Mouse (Mus musculus) myocyte (in vitro differentiated cells): ENCODE results near the gene Ralgapa2. TPM values are rescaled to one million over a fixed set of nuclear protein-coding genes. Genes with fewer than 3 reads are reported as not detected.

Experiments
- H3K27me3 ChIP-seq: one replicate; pipeline ENCODE4 v1.6.1; 2011; ENCODE audit not compliant: control insufficient read depth, insufficient read depth, insufficient read length
- H3K36me3 ChIP-seq: one replicate; pipeline ENCODE4 v1.6.1; 2011; ENCODE audit not compliant: control insufficient read depth, insufficient read depth
- H3K4me2 ChIP-seq: one replicate; pipeline ENCODE4 v1.6.1; 2011; ENCODE audit warnings: low read depth, control low read depth
- H3K4me3 ChIP-seq: one replicate; pipeline ENCODE4 v1.5.1; 2011; ENCODE audit warnings: mild to moderate bottlenecking, control low read depth, moderate library complexity
- H3K79me2 ChIP-seq: one replicate; pipeline ENCODE4 v1.6.1; 2011; ENCODE audit not compliant: control insufficient read depth, insufficient read depth
- H3ac ChIP-seq: one replicate; pipeline ENCODE4 v1.6.1; 2011; ENCODE audit not compliant: control insufficient read depth, insufficient read length
- CEBPB ChIP-seq: IDR thresholded peaks from 2 replicates; pipeline ENCODE4 v1.6.1; 2011; ENCODE audit warnings: mild to moderate bottlenecking, moderate library complexity; ENCODE audit not compliant: poor library complexity, insufficient read depth, severe bottlenecking
- E2F4 ChIP-seq: IDR thresholded peaks from one replicate; pipeline ENCODE4 v1.6.1; 2011; ENCODE audit warnings: mild to moderate bottlenecking, control low read depth, moderate library complexity; ENCODE audit not compliant: insufficient read depth
- MAX ChIP-seq: IDR thresholded peaks from one replicate; pipeline ENCODE4 v1.6.1; 2011; ENCODE audit warnings: low read depth, mild to moderate bottlenecking, control low read depth
- MYOD1 ChIP-seq, 3 experiments: IDR thresholded peaks; one replicate each; pipeline ENCODE4 v1.6.1; 2011; ENCODE audit warnings: control low read depth in 2 of 3, low read depth in 2 of 3, mild to moderate bottlenecking in 2 of 3, moderate library complexity in 1 of 3; ENCODE audit not compliant: insufficient read length in 2 of 3, control insufficient read depth in 1 of 3
- MYOG ChIP-seq, 3 experiments: IDR thresholded peaks; one replicate each; pipeline ENCODE4 v1.6.1; 2011; ENCODE audit warnings: control low read depth in 2 of 3, low read depth in 2 of 3, mild to moderate bottlenecking in 2 of 3; ENCODE audit not compliant: insufficient read length in 2 of 3, control insufficient read depth in 1 of 3, insufficient read depth in 1 of 3
- POLR2A ChIP-seq: IDR thresholded peaks from one replicate; pipeline ENCODE4 v1.6.1; 2011; ENCODE audit warnings: low read depth, mild to moderate bottlenecking, control low read depth, moderate library complexity; ENCODE audit not compliant: insufficient read length
- POLR2AphosphoS2 ChIP-seq: IDR thresholded peaks from one replicate; pipeline ENCODE4 v1.6.1; 2011; ENCODE audit warnings: low read depth, control low read depth; ENCODE audit not compliant: insufficient read length
- REST ChIP-seq: IDR thresholded peaks from one replicate; pipeline ENCODE4 v1.6.1; 2011; ENCODE audit warnings: mild to moderate bottlenecking, control low read depth, moderate library complexity; ENCODE audit not compliant: insufficient read depth, insufficient read length
- SRF ChIP-seq: IDR thresholded peaks from one replicate; pipeline ENCODE4 v1.6.1; 2011; ENCODE audit warnings: low read depth; ENCODE audit not compliant: control insufficient read depth, insufficient read length
- TCF12 ChIP-seq: IDR thresholded peaks from one replicate; pipeline ENCODE4 v1.6.1; 2011; ENCODE audit warnings: mild to moderate bottlenecking, control low read depth; ENCODE audit not compliant: poor library complexity, insufficient read depth, severe bottlenecking
- TCF3 ChIP-seq: IDR thresholded peaks from one replicate; pipeline ENCODE4 v1.6.1; 2011; ENCODE audit warnings: low read depth, control low read depth; ENCODE audit not compliant: insufficient read length
- USF1 ChIP-seq: IDR thresholded peaks from one replicate; pipeline ENCODE4 v1.6.1; 2011; ENCODE audit warnings: low read depth, mild to moderate bottlenecking, control low read depth, moderate library complexity
- polyA plus RNA-seq: library from polyadenylated mRNA; unstranded; fragments of >200 nt; fragmentation: generic; extraction: Trizol; gene quantifications from one replicate; pipeline ENCODE4 v1.2.1, GENCODE M21; 2012; ENCODE audit warnings: missing spikeins

Ralgapa2 gene
- polyA plus RNA-seq, 1 experiment, result 1.8 TPM

GRCm38 (mm10) chr2:146314751-146315150 is 197.4 kb downstream of the Ralgapa2 start:
- TF ChIP-seq USF1 (no peak), SRF (no peak)
- H3K79me2 ChIP-seq, result no peaks in the 10 kb centered on the region
- H3K36me3 ChIP-seq, result no peaks in the 10 kb centered on the region
- H3K4me2 ChIP-seq, result no peak overlapping the region
- no peak overlapping the region for H3K4me3 ChIP-seq
- H3K27me3 ChIP-seq, result no peaks in the 10 kb centered on the region
- no peak overlapping the region for H3ac ChIP-seq

DNA sequence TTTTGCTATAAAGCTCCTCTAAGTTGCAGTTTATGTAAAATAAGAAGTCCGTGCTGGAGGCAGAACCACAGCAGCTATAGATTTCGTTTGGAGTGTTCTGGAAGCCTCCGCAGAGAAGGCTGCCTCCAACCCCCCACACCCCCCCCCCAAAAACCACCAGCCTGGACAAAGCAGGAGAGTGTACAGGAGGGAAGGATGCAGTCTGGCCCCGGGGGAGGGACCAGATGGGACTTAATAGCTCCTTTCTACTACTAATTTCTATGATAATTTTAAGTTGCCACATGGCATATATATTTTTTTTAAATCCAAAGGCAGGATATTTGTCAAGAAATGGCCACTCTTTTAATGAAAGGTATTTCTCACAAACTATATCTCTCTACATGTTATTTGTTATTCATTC is 198.3 kb downstream of the Ralgapa2 start:
- Histone ChIP-seq H3K36me3 (no peaks in the 10 kb centered on the region), H3K4me2 (no peak overlapping the region), H3K4me3 (no peak overlapping the region), H3K79me2 (no peaks in the 10 kb centered on the region), H3ac (no peak overlapping the region), H3K27me3 (no peaks in the 10 kb centered on the region)
- TF ChIP-seq POLR2AphosphoS2, result no peak
- TF ChIP-seq MYOD1 (IDR thresholded peaks at IDR 0.05; ENCODE audit: control insufficient read depth in 1 of 3, insufficient read length in 2 of 3, low read depth in 2 of 3), result no peak
- TF ChIP-seq TCF12, result no peak
- TF ChIP-seq MYOG (IDR thresholded peaks at IDR 0.05; ENCODE audit: control insufficient read depth in 1 of 3, insufficient read depth in 1 of 3, insufficient read length in 2 of 3, low read depth in 2 of 3), result no peak
- TF ChIP-seq TCF3, result no peak

GRCm38 (mm10) chr2:146310760-146311159 is 201.4 kb downstream of the Ralgapa2 start:
- TF ChIP-seq POLR2AphosphoS2 (no peak), MAX (no peak), E2F4 (no peak), MYOD1 (IDR thresholded peaks at IDR 0.05; ENCODE audit: control insufficient read depth in 1 of 3, insufficient read length in 2 of 3, low read depth in 2 of 3) (no peak), CEBPB (no peak), USF1 (no peak), MYOG (IDR thresholded peaks at IDR 0.05; ENCODE audit: control insufficient read depth in 1 of 3, insufficient read depth in 1 of 3, insufficient read length in 2 of 3, low read depth in 2 of 3) (no peak), SRF (no peak), TCF3 (no peak), TCF12 (no peak), POLR2A (no peak), REST (no peak)
- Histone ChIP-seq H3K27me3 (no peaks in the 10 kb centered on the region), H3ac (no peak overlapping the region), H3K36me3 (no peaks in the 10 kb centered on the region), H3K4me3 (no peak overlapping the region), H3K79me2 (no peaks in the 10 kb centered on the region), H3K4me2 (no peak overlapping the region)

- no peak overlapping the region for H3ac ChIP-seq
- H3K36me3 ChIP-seq, result no peaks in the 10 kb centered on the region
- no peak for TF ChIP-seq MYOG (IDR thresholded peaks at IDR 0.05; ENCODE audit: control insufficient read depth in 1 of 3, insufficient read depth in 1 of 3, insufficient read length in 2 of 3, low read depth in 2 of 3)
- TF ChIP-seq TCF3, result no peak
- TF ChIP-seq TCF12, result no peak
- TF ChIP-seq MAX, result no peak
- no peak for TF ChIP-seq E2F4
- TF ChIP-seq POLR2AphosphoS2, result no peak
- no peak for TF ChIP-seq CEBPB
- no peak for TF ChIP-seq MYOD1 (IDR thresholded peaks at IDR 0.05; ENCODE audit: control insufficient read depth in 1 of 3, insufficient read length in 2 of 3, low read depth in 2 of 3)
- no peak for TF ChIP-seq POLR2A
- no peaks in the 10 kb centered on the region for H3K27me3 ChIP-seq
- H3K79me2 ChIP-seq, result no peaks in the 10 kb centered on the region
- no peak overlapping the region for H3K4me3 ChIP-seq
- H3K4me2 ChIP-seq, result no peak overlapping the region
These were observed 201.9 kb downstream of the Ralgapa2 start for GRCm38 (mm10) chr2:146310291-146310690.

DNA sequence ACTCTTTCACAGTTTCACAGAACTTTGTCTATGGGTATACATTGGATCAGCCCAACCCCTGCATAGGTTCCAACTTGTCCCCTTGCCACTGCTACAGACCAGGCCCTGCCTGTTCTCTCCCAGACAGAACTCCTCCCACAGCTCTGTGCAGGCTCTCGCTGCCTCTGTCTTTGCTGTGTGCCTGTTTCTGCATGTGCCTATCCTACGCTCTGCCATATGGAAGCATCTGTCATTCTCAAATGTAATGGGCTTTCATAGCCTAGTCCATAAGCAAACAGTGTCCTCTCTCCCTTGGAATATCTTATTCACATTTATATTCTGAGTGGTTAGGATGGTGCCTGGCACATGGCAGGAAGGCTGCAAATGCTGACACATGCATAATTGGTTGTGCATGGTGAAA is 202.7 kb downstream of the Ralgapa2 start:
- H3K79me2 ChIP-seq, result no peaks in the 10 kb centered on the region
- no peak overlapping the region for H3ac ChIP-seq
- no peaks in the 10 kb centered on the region for H3K27me3 ChIP-seq
- no peak for TF ChIP-seq POLR2A
- TF ChIP-seq MYOG (IDR thresholded peaks at IDR 0.05; ENCODE audit: control insufficient read depth in 1 of 3, insufficient read depth in 1 of 3, insufficient read length in 2 of 3, low read depth in 2 of 3), result no peak
- TF ChIP-seq POLR2AphosphoS2, result no peak
- TF ChIP-seq TCF12, result no peak
- no peak for TF ChIP-seq MYOD1 (IDR thresholded peaks at IDR 0.05; ENCODE audit: control insufficient read depth in 1 of 3, insufficient read length in 2 of 3, low read depth in 2 of 3)
- no peak for TF ChIP-seq USF1
- no peak for TF ChIP-seq CEBPB
- TF ChIP-seq TCF3, result no peak
- TF ChIP-seq MAX, result no peak
- no peak for TF ChIP-seq E2F4
- TF ChIP-seq SRF, result no peak
- TF ChIP-seq REST, result no peak
- no peak overlapping the region for H3K4me2 ChIP-seq
- no peaks in the 10 kb centered on the region for H3K36me3 ChIP-seq
- H3K4me3 ChIP-seq, result no peak overlapping the region
